Mouse (Mus musculus) liver, postnatal 0 days (tissue): ENCODE data around the gene Tmem259. TPM values are rescaled to one million over a fixed set of nuclear protein-coding genes. Genes with fewer than 3 reads are reported as not detected.

ENCODE experiments used
- ATAC-seq: fragments of 200-750 bp; cut with Nextera tagmentation; 2 replicates; pipeline ENCODE4 v1.8.0; 2017; ENCODE audit warnings: mild to moderate bottlenecking, moderate library complexity
- DNase-seq: peaks from one replicate; pipeline ENCODE4 v3.0.0-alpha.2; 2016
- H3K27ac ChIP-seq: fragments of 300-500 bp; sonication (generic); 2 replicates; pipeline ENCODE4 v1.5.1; 2014; ENCODE audit warnings: antibody characterized with exemption, moderate library complexity, mild to moderate bottlenecking, low read depth
- H3K27me3 ChIP-seq: fragments of 300-500 bp; sonication (generic); 2 replicates; pipeline ENCODE4 v1.6.1; 2014; ENCODE audit warnings: low read length, control low read depth, mixed read lengths; ENCODE audit not compliant: insufficient read depth
- H3K36me3 ChIP-seq: fragments of 300-500 bp; sonication (generic); replicated peaks from 2 replicates; pipeline ENCODE4 v1.6.1; 2014; ENCODE audit warnings: mild to moderate bottlenecking, control low read depth, low read length, moderate library complexity, mixed read lengths; ENCODE audit not compliant: insufficient read depth
- H3K4me1 ChIP-seq: fragments of 300-500 bp; sonication (generic); 2 replicates; pipeline ENCODE4 v1.6.1; 2014; ENCODE audit warnings: antibody characterized with exemption, mild to moderate bottlenecking, control low read depth; ENCODE audit not compliant: insufficient read depth
- H3K4me2 ChIP-seq: fragments of 300-500 bp; sonication (generic); 2 replicates; pipeline ENCODE4 v1.6.1; 2014; ENCODE audit warnings: low read depth, mild to moderate bottlenecking, low read length, moderate library complexity, mixed read lengths
- H3K4me3 ChIP-seq: fragments of 300-500 bp; sonication (generic); 2 replicates; pipeline ENCODE4 v1.5.1; 2014; ENCODE audit warnings: low read depth, low read length
- H3K9ac ChIP-seq: fragments of 300-500 bp; sonication (generic); replicated peaks from 2 replicates; pipeline ENCODE4 v1.6.1; 2014; ENCODE audit warnings: mild to moderate bottlenecking, moderate library complexity
- H3K9me3 ChIP-seq: fragments of 300-500 bp; sonication (generic); 2 replicates; pipeline ENCODE4 v1.6.1; 2016; ENCODE audit warnings: mild to moderate bottlenecking, control low read depth, low read length, mixed read lengths
- CTCF ChIP-seq: sonication (generic); IDR thresholded peaks from 2 replicates; pipeline ENCODE4 v1.5.1; 2016; ENCODE audit warnings: antibody characterized with exemption, low read depth
- EP300 ChIP-seq: IDR thresholded peaks from 2 replicates; pipeline ENCODE4 v1.6.1; 2016; ENCODE audit warnings: antibody characterized with exemption, low read depth, mild to moderate bottlenecking
- WGBS: fragments of 180-500 bp; shearing (Covaris S2); extraction: QIAGEN DNeasy Blood & Tissue Kit; methylation state at CpG from one replicate; pipeline ENCODE4 v1.1.7; 2014; ENCODE audit not compliant: insufficient replicate concordance; 5-methylcytosine and 5-hydroxymethylcytosine counted together
- polyA plus RNA-seq: library from polyadenylated mRNA; unstranded; fragments of >200 nt; fragmentation: Nextera tagmentation; extraction: Ambion mirVana; gene quantifications from 2 replicates; pipeline ENCODE4 v1.2.1, GENCODE M21; 2015

The Tmem259 gene
- polyA plus RNA-seq, 1 experiment from 2014 or later = 13.2 TPM

- Histone ChIP-seq H3K27me3 (no peaks in the 10 kb centered on the region), H3K4me3 (no peak overlapping the region), H3K9me3 (no peaks in the 10 kb centered on the region), H3K4me2 (peak overlapping the region; percentile 73), H3K9ac (peak overlapping the region; percentile 55), H3K27ac (peak overlapping the region; percentile 88), H3K4me1 (peaks cover 90% of the 10 kb centered on the region), H3K36me3 (peaks cover 41% of the 10 kb centered on the region)
- 52% methylated on average over 11 of the region's 11 CpGs for WGBS
- TF ChIP-seq CTCF = 0 out of 2 replicates have a peak, but pooled peaks have one; percentile 7
- TF ChIP-seq EP300 = no peak
- no peak for DNase-seq
- peak; percentile 35 for ATAC-seq
Measured at GRCm38 (mm10) chr10:79937775-79938526, 46.2 kb downstream of the Tmem259 start.

DNA sequence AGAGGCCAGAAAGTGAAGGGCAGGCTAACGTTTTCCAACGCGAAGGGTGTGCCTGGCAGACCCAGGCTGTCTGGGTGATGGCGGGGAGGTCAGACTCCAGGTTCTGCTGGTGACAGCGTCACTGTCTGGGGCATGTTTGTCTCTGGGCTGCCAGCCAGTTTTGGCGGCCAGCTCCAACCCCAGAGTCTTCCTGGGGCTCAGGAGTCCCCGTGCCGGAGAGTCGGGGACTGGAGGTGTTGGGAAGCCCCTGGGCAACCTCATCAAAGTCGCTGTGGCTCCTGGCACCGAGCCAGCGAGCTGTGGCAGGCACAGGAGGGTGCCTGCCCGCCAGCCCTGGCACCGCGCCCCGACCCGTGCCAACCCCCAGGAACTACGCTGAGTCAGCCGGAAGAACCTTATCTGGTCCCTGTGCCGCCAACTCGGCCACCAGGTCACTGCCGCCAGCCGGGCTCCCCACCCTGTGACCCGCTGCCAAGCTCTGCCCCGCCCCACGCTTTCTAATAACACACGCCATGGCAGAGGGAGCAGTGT is 47.2 kb downstream of the Tmem259 start:
- H3K4me2 ChIP-seq = peak overlapping the region; percentile 73
- H3K27ac ChIP-seq = peak overlapping the region; percentile 88
- 24% methylated on average over 24 of the region's 27 CpGs for WGBS
- no peaks in the 10 kb centered on the region for H3K27me3 ChIP-seq
- TF ChIP-seq CTCF (no peak), EP300 (peak; percentile 35; the same call in 1 of the 2 replicates)
- DNase-seq = peak; percentile 88
- H3K9ac ChIP-seq = peak overlapping the region; percentile 55
- H3K9me3 ChIP-seq = no peaks in the 10 kb centered on the region
- peaks cover 50% of the 10 kb centered on the region for H3K36me3 ChIP-seq
- peaks cover 96% of the 10 kb centered on the region for H3K4me1 ChIP-seq
- ATAC-seq = peak; percentile 84
- H3K4me3 ChIP-seq = peak overlapping the region; percentile 28; the same call in 1 of the 2 replicates

DNA sequence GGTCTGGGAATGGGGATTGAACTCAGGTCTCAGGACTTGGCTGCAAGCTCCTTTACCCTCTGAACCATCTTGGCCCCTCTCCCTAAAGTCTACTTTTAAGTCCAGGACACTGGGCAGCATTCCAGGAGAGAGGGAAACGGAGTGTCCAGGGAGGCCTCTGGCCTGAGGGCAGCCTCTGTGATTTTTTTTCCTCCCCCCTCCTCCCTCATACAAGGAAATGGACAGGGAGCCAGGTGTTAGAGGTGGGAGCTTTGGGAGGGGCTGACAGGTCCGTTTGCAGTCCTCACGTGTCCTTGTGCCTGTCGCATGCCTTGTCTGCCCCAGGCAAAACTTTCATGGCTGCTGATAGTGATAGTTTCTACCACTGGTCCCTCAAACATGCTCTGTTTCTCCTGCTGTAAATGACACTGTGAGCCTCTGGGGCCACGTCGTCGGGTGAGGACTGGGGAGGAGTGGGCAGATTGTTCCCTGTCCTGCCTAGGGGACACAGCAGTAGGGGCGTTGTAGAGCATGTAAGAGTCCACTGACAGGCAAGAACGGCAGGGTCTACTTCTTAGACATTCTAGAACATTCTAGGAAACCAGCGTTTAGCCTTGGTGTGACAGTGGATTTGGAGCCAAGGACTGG is 47.7 kb downstream of the Tmem259 start:
- no peaks in the 10 kb centered on the region for H3K9me3 ChIP-seq
- whole genome bisulfite sequencing = 37% methylated on average over 10 of the region's 10 CpGs
- H3K4me1 ChIP-seq = peaks cover 94% of the 10 kb centered on the region
- peak overlapping the region; percentile 55; the same call in 1 of the 2 replicates for H3K9ac ChIP-seq
- H3K27me3 ChIP-seq = no peaks in the 10 kb centered on the region
- peaks cover 55% of the 10 kb centered on the region for H3K36me3 ChIP-seq
- DNase-seq = no peak
- peak overlapping the region; percentile 88 for H3K27ac ChIP-seq
- no peak overlapping the region for H3K4me3 ChIP-seq
- TF ChIP-seq EP300 = no peak
- no peak for TF ChIP-seq CTCF
- ATAC-seq = peak; percentile 0; the same call in 1 of the 2 replicates
- peak overlapping the region; percentile 73 for H3K4me2 ChIP-seq

DNA sequence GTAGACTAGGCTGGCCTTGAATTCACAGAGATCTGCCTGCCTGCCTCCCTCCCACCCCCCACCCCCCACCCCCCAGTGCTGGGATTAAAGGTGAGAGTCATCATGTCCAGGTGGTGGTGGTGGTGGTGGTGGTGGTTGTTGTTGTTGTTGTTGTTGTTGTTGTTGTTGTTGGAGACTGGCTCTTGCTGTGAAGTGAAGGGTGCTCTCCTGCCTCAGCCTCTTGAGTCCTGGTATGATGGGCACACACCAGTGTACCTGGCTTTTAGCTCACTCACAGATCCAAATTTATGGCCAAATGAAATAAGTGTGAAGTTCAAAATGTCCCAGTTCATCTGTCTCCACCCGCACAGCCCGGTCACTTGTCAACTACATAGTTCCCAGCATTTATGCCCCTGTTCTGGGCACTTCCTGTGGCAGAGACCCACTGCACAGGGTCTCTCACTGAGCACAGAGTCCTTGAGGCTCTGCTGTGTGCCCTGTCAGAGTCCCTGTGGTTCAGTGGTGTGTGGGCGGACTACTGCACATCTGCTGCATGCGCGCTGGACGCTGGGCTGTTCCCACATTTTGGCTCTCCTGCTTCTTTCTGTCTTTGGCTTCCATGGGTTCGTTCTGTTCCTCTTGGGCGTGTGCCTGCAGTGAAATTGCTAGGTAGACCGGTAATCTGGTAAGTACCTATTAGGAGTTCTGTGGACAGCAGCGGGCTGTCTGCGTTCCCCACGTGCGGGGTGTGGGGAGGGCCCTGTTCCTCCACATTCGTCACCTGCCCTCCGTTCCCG is 49.1 kb downstream of the Tmem259 start:
- DNase-seq = no peak
- H3K36me3 ChIP-seq = peaks cover 55% of the 10 kb centered on the region
- H3K4me2 ChIP-seq = no peak overlapping the region
- TF ChIP-seq CTCF = no peak
- TF ChIP-seq EP300 = no peak
- H3K9ac ChIP-seq = no peak overlapping the region
- H3K4me3 ChIP-seq = no peak overlapping the region
- H3K9me3 ChIP-seq = no peaks in the 10 kb centered on the region
- H3K4me1 ChIP-seq = peaks cover 80% of the 10 kb centered on the region
- no peaks in the 10 kb centered on the region for H3K27me3 ChIP-seq
- WGBS = 80% methylated on average over 16 of the region's 16 CpGs
- H3K27ac ChIP-seq = peak overlapping the region; percentile 88
- ATAC-seq = no peak

DNA sequence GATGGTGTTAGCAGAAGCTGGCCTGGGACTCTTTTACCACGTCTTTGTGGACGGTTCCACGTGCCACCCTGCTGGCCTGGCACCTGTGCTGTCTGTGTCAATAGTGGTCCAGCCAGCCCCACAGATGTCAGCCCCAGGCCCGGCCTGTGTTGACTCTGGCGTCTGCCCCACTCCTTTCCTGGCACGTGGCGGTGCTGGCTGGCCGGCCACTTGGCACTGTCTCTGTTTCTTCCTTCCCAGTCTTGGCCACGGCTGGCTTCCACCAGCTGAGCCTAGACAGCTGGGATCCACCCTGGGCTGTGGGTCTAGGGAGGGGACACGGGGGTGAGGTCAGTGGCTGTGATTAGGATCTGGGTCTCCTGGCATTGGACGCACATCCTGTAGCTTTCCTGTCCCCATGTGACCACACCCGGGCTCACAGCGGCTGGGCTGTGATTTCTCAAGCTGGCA is 49.8 kb downstream of the Tmem259 start:
- DNase-seq (peak; percentile 65), ATAC-seq (peak; percentile 14)
- H3K36me3 ChIP-seq = peaks cover 52% of the 10 kb centered on the region
- 42% methylated on average over 13 of the region's 13 CpGs for WGBS
- H3K4me3 ChIP-seq = no peak overlapping the region
- no peaks in the 10 kb centered on the region for H3K9me3 ChIP-seq
- peaks cover 79% of the 10 kb centered on the region for H3K4me1 ChIP-seq
- peak overlapping the region; percentile 88 for H3K27ac ChIP-seq
- no peak overlapping the region for H3K9ac ChIP-seq
- TF ChIP-seq CTCF (no peak), EP300 (no peak)
- no peak overlapping the region for H3K4me2 ChIP-seq
- no peaks in the 10 kb centered on the region for H3K27me3 ChIP-seq

- peaks cover 79% of the 10 kb centered on the region for H3K4me1 ChIP-seq
- no peak overlapping the region for H3K4me3 ChIP-seq
- H3K36me3 ChIP-seq = peaks cover 52% of the 10 kb centered on the region
Measured at GRCm38 (mm10) chr10:79933861-79934260, 50.3 kb downstream of the Tmem259 start.

More at GRCm38 (mm10) chr10:79933861-79934260, 50.3 kb downstream of the Tmem259 start:
- ATAC-seq (no peak), DNase-seq (no peak)
- no peaks in the 10 kb centered on the region for H3K9me3 ChIP-seq
- peak overlapping the region; percentile 88 for H3K27ac ChIP-seq
- H3K4me2 ChIP-seq = no peak overlapping the region
- TF ChIP-seq CTCF = no peak
- no peak for TF ChIP-seq EP300
- H3K9ac ChIP-seq = no peak overlapping the region; the same call in 1 of the 2 replicates
- no peaks in the 10 kb centered on the region for H3K27me3 ChIP-seq
- 77% methylated on average over 6 of the region's 6 CpGs for WGBS
